Mouse (Mus musculus) neural tube, embryonic 12.5 days (tissue): ENCODE measurements at regions not wholly inside any gene's neighbourhood (a gene's known extent, or its start where the extent isn't known, plus 50 kb on each side); places are given as distances from the start of the nearest gene placed in this dataset.

ENCODE experiments used
- ATAC-seq: fragments of 200-750 bp; cut with Nextera tagmentation; 2 replicates; pipeline ENCODE4 v1.8.0; 2017; ENCODE audit warnings: low read depth, mild to moderate bottlenecking, moderate TSS enrichment, moderate library complexity; ENCODE audit not compliant: low FRiP score
- H3K27ac ChIP-seq: fragments of 300-500 bp; sonication (generic); 2 replicates; pipeline ENCODE4 v1.5.1; 2016
- H3K27me3 ChIP-seq: fragments of 300-500 bp; sonication (generic); replicated peaks from 2 replicates; pipeline ENCODE4 v1.6.1; 2016; ENCODE audit warnings: mild to moderate bottlenecking
- H3K36me3 ChIP-seq: fragments of 300-500 bp; sonication (generic); 2 replicates; pipeline ENCODE4 v1.6.1; 2016; ENCODE audit warnings: mild to moderate bottlenecking
- H3K4me1 ChIP-seq: fragments of 300-500 bp; sonication (generic); 2 replicates; pipeline ENCODE4 v1.6.1; 2016
- H3K4me2 ChIP-seq: fragments of 300-500 bp; sonication (generic); replicated peaks from 2 replicates; pipeline ENCODE4 v1.6.1; 2016; ENCODE audit warnings: mild to moderate bottlenecking
- H3K4me3 ChIP-seq: fragments of 300-500 bp; sonication (generic); 2 replicates; pipeline ENCODE4 v1.5.1; 2016
- H3K9ac ChIP-seq: fragments of 300-500 bp; sonication (generic); 2 replicates; pipeline ENCODE4 v1.6.1; 2016; ENCODE audit warnings: mild to moderate bottlenecking
- H3K9me3 ChIP-seq: fragments of 300-500 bp; sonication (generic); 2 replicates; pipeline ENCODE4 v1.6.1; 2016; ENCODE audit warnings: mild to moderate bottlenecking
- WGBS: fragments of 180-500 bp; shearing (Covaris S2); methylation state at CpG from one replicate; pipeline ENCODE4 v1.1.7; 2016; 5-methylcytosine and 5-hydroxymethylcytosine counted together

- H3K36me3 ChIP-seq: no peaks in the 10 kb centered on the region
- H3K27ac ChIP-seq: no peak overlapping the region
- ATAC-seq: no peak
- H3K4me1 ChIP-seq: no peaks in the 10 kb centered on the region
- no peak overlapping the region for H3K4me3 ChIP-seq
- no peak overlapping the region for H3K4me2 ChIP-seq
- H3K9me3 ChIP-seq: no peaks in the 10 kb centered on the region
- no peak overlapping the region for H3K9ac ChIP-seq
- no peaks in the 10 kb centered on the region for H3K27me3 ChIP-seq
- 70% methylated on average over 2 of the region's 2 CpGs for whole genome bisulfite sequencing
Observed at GRCm38 (mm10) chr3:128575339-128576129, 624.1 kb upstream of the Pitx2 start.

- no peaks in the 10 kb centered on the region for H3K36me3 ChIP-seq
- H3K27me3 ChIP-seq: no peaks in the 10 kb centered on the region
- no peak for ATAC-seq
- no peak overlapping the region for H3K9ac ChIP-seq
- H3K4me2 ChIP-seq: no peak overlapping the region
- no peaks in the 10 kb centered on the region for H3K4me1 ChIP-seq
- no peaks in the 10 kb centered on the region for H3K9me3 ChIP-seq
- 90% methylated on average over 3 of the region's 3 CpGs for WGBS
- H3K27ac ChIP-seq: no peak overlapping the region
- no peak overlapping the region for H3K4me3 ChIP-seq
Observed at GRCm38 (mm10) chr3:128570551-128570950, 629.1 kb upstream of the Pitx2 start.

GRCm38 (mm10) chr3:128565386-128565785, 634.3 kb upstream of the Pitx2 start:
- Histone ChIP-seq H3K36me3 (no peaks in the 10 kb centered on the region), H3K27ac (no peak overlapping the region), H3K4me1 (no peaks in the 10 kb centered on the region), H3K4me3 (no peak overlapping the region), H3K4me2 (no peak overlapping the region), H3K9me3 (no peaks in the 10 kb centered on the region), H3K27me3 (no peaks in the 10 kb centered on the region), H3K9ac (no peak overlapping the region)
- no peak for ATAC-seq
- 89% methylated on average over 8 of the region's 8 CpGs for WGBS

GRCm38 (mm10) chr3:128546416-128547327, 650.5 kb upstream of the Fam241a start:
- 64% methylated on average over 9 of the region's 9 CpGs for WGBS
- no peak overlapping the region for H3K4me3 ChIP-seq
- H3K27me3 ChIP-seq: no peaks in the 10 kb centered on the region
- H3K4me1 ChIP-seq: peaks cover 6% of the 10 kb centered on the region; the same call in 1 of the 2 replicates
- no peak overlapping the region for H3K4me2 ChIP-seq
- no peak overlapping the region for H3K27ac ChIP-seq
- H3K9ac ChIP-seq: no peak overlapping the region
- no peaks in the 10 kb centered on the region for H3K9me3 ChIP-seq
- peak; percentile 78 for ATAC-seq
- no peaks in the 10 kb centered on the region for H3K36me3 ChIP-seq

DNA sequence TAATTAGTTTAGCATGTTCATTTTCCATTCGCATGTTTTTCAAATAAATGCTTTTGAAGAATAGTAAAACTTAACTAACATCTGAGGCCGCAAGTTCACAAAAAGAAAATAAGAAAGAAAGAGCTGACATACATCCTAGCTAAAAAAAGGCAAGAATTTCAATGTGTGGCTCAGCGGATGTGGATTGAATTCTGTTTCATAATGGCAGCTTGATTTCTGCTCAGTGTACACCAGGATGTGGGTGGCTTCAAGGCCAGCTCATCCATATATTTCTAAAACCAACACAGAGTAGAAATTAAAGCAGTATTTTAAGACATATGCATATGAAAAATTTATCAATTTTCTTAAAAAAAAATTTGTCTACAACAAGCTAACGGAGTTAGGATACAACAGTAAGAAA, 629.3 kb upstream of the Fam241a start:
- H3K4me1 ChIP-seq: 0 out of 2 replicates have a peak, but pooled peaks cover 3% of the 10 kb centered on the region
- no peaks in the 10 kb centered on the region for H3K9me3 ChIP-seq
- no peak for ATAC-seq
- 93% methylated on average over 4 of the region's 4 CpGs for WGBS
- no peak overlapping the region for H3K27ac ChIP-seq
- H3K36me3 ChIP-seq: no peaks in the 10 kb centered on the region
- H3K9ac ChIP-seq: no peak overlapping the region
- H3K4me2 ChIP-seq: no peak overlapping the region
- no peak overlapping the region for H3K4me3 ChIP-seq
- no peaks in the 10 kb centered on the region for H3K27me3 ChIP-seq

DNA sequence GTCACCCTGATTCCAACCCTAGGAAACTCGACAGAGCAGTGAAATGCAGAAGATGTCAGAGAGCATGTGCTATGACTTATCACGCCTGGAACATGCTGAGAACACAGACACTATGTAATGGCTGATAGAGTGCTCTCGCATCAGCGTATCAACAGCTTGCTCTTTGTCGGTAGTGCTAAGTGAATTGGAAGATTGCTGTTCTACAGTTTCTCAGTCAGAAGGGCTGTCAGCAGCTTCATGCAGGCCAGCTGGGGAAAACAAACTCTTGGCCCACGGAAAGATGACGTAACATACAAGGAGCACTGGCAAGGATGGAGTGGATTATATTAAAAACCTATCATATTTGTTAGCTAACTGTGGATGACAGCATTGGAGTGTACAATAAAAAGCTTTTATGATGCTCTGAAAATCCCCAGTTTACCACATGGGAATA, 624.6 kb upstream of the Fam241a start:
- no peak overlapping the region for H3K4me3 ChIP-seq
- no peak overlapping the region for H3K27ac ChIP-seq
- ATAC-seq: peak; percentile 48; the same call in 1 of the 2 replicates
- no peaks in the 10 kb centered on the region for H3K36me3 ChIP-seq
- WGBS: 66% methylated on average over 7 of the region's 7 CpGs
- H3K4me2 ChIP-seq: 0 out of 2 replicates have a peak overlapping the region, but pooled peaks have one; percentile 7
- H3K9ac ChIP-seq: no peak overlapping the region
- H3K9me3 ChIP-seq: no peaks in the 10 kb centered on the region
- H3K4me1 ChIP-seq: peaks cover 9% of the 10 kb centered on the region; the same call in 1 of the 2 replicates
- H3K27me3 ChIP-seq: no peaks in the 10 kb centered on the region

GRCm38 (mm10) chr3:128519913-128520316, 623.8 kb upstream of the Fam241a start:
- WGBS: 35% methylated on average over 6 of the region's 6 CpGs
- H3K4me1 ChIP-seq: peaks cover 9% of the 10 kb centered on the region; the same call in 1 of the 2 replicates
- ATAC-seq: peak; percentile 72
- no peak overlapping the region for H3K27ac ChIP-seq
- no peaks in the 10 kb centered on the region for H3K36me3 ChIP-seq
- H3K9me3 ChIP-seq: no peaks in the 10 kb centered on the region
- H3K4me3 ChIP-seq: no peak overlapping the region
- no peak overlapping the region for H3K9ac ChIP-seq
- peak overlapping the region; percentile 18; the same call in 1 of the 2 replicates for H3K4me2 ChIP-seq
- no peaks in the 10 kb centered on the region for H3K27me3 ChIP-seq

DNA sequence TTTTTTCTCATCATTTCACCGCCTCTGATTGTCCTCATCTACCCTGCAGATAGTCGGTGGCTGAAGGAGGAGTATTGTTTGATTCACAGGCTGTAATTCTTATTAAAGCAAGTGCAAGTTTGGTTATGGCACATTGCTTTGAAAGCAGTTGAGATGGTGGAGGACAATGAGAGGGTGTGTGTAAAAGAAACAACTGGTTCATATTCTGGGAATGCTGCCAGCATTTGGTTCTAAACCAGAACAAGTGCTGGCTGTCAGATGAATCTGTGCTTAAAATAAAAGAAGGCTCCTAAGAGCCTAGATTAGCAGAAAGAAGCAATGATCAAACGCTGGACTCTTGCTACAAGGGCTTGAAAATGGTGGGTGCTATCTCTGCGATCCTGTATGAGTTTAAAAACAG, 622.7 kb upstream of the Fam241a start:
- no peak for ATAC-seq
- WGBS: 82% methylated on average over 4 of the region's 4 CpGs
- no peak overlapping the region for H3K27ac ChIP-seq

GRCm38 (mm10) chr3:128471111-128471510, 575.0 kb upstream of the Fam241a start:
- H3K4me1 ChIP-seq: no peaks in the 10 kb centered on the region
- H3K27ac ChIP-seq: no peak overlapping the region
- 58% methylated on average over 3 of the region's 3 CpGs for WGBS
- H3K4me2 ChIP-seq: no peak overlapping the region
- H3K9ac ChIP-seq: no peak overlapping the region
- H3K36me3 ChIP-seq: no peaks in the 10 kb centered on the region
- no peaks in the 10 kb centered on the region for H3K27me3 ChIP-seq
- no peak overlapping the region for H3K4me3 ChIP-seq
- ATAC-seq: no peak
- no peaks in the 10 kb centered on the region for H3K9me3 ChIP-seq

More for the DNA sequence above, 622.7 kb upstream of the Fam241a start:
- no peaks in the 10 kb centered on the region for H3K9me3 ChIP-seq
- H3K4me3 ChIP-seq: no peak overlapping the region
- H3K27me3 ChIP-seq: no peaks in the 10 kb centered on the region
- H3K4me1 ChIP-seq: peaks cover 9% of the 10 kb centered on the region; the same call in 1 of the 2 replicates
- no peak overlapping the region for H3K4me2 ChIP-seq
- no peak overlapping the region for H3K9ac ChIP-seq
- no peaks in the 10 kb centered on the region for H3K36me3 ChIP-seq

DNA sequence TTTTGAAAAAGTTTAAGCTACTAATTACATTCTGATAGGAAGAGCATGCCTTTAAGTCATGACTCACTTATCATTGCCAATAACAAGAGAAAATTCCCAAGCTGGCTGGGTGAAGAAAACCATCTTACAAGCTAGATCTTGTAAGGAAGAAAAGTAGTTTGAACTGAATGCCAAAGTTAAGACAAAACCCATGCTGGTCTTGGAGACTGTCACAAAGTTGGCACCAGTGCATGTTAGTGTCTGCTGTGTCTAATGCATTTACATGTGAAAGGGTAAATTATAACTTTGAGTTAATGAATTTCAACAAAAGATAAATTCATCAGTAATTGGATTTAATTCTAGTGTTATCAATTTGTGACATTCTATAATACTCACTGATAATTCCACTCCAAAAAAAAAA, 533.6 kb upstream of the Fam241a start:
- no peak overlapping the region for H3K4me3 ChIP-seq
- no peak for ATAC-seq
- no peaks in the 10 kb centered on the region for H3K36me3 ChIP-seq
- H3K9ac ChIP-seq: no peak overlapping the region
- no peak overlapping the region for H3K27ac ChIP-seq
- no peaks in the 10 kb centered on the region for H3K4me1 ChIP-seq
- no peaks in the 10 kb centered on the region for H3K9me3 ChIP-seq
- H3K27me3 ChIP-seq: no peaks in the 10 kb centered on the region
- H3K4me2 ChIP-seq: no peak overlapping the region

DNA sequence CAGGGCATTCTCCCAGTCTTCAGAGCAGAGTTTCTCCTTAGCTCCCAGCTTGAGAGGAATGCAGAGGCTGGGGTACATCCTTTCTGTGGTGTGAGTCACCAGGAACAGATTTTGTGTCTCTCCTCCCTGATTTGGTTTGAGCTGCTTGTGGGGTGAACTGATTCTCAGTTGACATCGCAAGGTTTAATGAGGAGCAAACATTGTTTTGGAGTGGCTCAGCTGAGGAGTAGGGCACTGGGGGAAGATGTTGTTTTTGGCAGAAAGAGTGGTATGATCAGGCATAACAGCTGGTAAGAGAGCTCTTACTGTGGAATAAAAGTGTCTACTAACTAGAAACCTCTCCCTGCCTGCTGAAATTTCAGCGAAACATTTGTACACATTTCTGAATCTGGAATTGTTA, 519.4 kb upstream of the Fam241a start:
- no peak overlapping the region for H3K27ac ChIP-seq
- H3K9me3 ChIP-seq: no peaks in the 10 kb centered on the region
- H3K4me1 ChIP-seq: no peaks in the 10 kb centered on the region
- 93% methylated on average over 2 of the region's 2 CpGs for WGBS
- H3K27me3 ChIP-seq: no peaks in the 10 kb centered on the region
- no peak overlapping the region for H3K4me2 ChIP-seq
- H3K4me3 ChIP-seq: no peak overlapping the region
- no peaks in the 10 kb centered on the region for H3K36me3 ChIP-seq
- no peak for ATAC-seq
- no peak overlapping the region for H3K9ac ChIP-seq

- H3K4me2 ChIP-seq: no peak overlapping the region
- H3K36me3 ChIP-seq: no peaks in the 10 kb centered on the region
- 67% methylated on average over 1 of the region's 1 CpGs for WGBS
- H3K9ac ChIP-seq: no peak overlapping the region
- H3K27ac ChIP-seq: no peak overlapping the region
- H3K4me1 ChIP-seq: no peaks in the 10 kb centered on the region
- no peaks in the 10 kb centered on the region for H3K9me3 ChIP-seq
- no peak for ATAC-seq
- H3K27me3 ChIP-seq: no peaks in the 10 kb centered on the region
- H3K4me3 ChIP-seq: no peak overlapping the region
Observed at GRCm38 (mm10) chr3:128413481-128413880, 517.4 kb upstream of the Fam241a start.
